Mouse (Mus musculus): ENCODE results near the gene Ide. TPM values are rescaled to one million over a fixed set of nuclear protein-coding genes. Genes with fewer than 3 reads are reported as not detected.

The Ide gene
- polyA plus RNA-seq, 1 experiment: 4.4 TPM

DNA sequence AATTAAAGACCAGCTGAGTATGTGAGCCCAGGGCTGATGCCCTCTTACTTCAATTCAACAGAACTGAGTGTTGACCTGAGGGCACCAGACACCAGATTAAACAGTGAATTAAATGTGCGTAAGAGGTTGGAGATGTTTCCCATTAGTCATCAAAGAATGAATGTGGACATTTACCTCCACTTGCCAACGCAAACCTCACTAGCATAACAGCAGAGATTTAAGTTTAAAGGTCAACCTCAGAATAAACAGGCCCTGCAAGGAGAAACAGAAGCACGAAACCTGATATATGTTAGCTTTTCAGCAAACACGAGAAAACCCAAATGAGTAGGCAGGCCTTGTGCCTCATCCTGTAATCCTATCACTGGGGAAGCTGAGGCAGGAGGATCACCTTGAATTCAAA, 75.3 kb downstream of the Ide start:
- H3K27me3 ChIP-seq (replicated peaks): peaks cover 23% of the 10 kb centered on the region
- peaks cover 6% of the 10 kb centered on the region; the same call in 1 of the 2 replicates for H3K9me3 ChIP-seq

DNA sequence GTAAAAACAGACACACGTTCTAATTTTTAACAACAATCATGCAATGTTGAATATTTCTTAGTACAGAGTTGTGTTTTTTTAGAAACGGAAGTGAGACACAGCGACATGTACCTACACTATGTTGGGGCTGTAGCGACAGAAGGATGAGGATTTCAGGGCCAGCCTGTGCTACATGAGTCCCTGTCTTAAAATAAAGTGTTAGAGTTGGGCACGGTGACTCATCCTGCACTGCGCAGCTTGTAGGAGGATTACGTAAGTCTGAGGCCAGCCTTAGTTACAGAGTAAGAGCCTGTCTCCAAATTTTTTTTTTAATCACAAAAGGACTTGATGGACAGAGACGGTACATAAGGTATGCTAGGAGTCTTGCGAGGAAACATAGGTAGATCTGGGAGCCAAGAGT, 82.3 kb downstream of the Ide start:
- TF ChIP-seq GATA1 (IDR thresholded peaks at IDR 0.05; ENCODE audit: borderline replicate concordance, low read length) (no peak), FLI1 (IDR thresholded peaks at IDR 0.05; ENCODE audit: low read length) (no peak)
- Histone ChIP-seq H3K27me3 (replicated peaks) (peaks cover 25% of the 10 kb centered on the region), H3K36me3 (replicated peaks; ENCODE audit: low read length) (no peaks in the 10 kb centered on the region), H3K4me3 (replicated peaks) (no peak overlapping the region), H3K4me1 (peaks cover 1% of the 10 kb centered on the region; the same call in 1 of the 2 replicates), H3K9me3 (peaks cover 2% of the 10 kb centered on the region; the same call in 1 of the 2 replicates)

More for the DNA sequence above, 75.3 kb downstream of the Ide start:
- TF ChIP-seq GATA1 (IDR thresholded peaks at IDR 0.05; ENCODE audit: borderline replicate concordance, low read length) (no peak), FLI1 (IDR thresholded peaks at IDR 0.05; ENCODE audit: low read length) (no peak)
- H3K36me3 ChIP-seq (replicated peaks; ENCODE audit: low read length): no peaks in the 10 kb centered on the region
- H3K4me3 ChIP-seq (replicated peaks): no peak overlapping the region
- H3K4me1 ChIP-seq: peaks cover 5% of the 10 kb centered on the region; the same call in 1 of the 2 replicates

DNA sequence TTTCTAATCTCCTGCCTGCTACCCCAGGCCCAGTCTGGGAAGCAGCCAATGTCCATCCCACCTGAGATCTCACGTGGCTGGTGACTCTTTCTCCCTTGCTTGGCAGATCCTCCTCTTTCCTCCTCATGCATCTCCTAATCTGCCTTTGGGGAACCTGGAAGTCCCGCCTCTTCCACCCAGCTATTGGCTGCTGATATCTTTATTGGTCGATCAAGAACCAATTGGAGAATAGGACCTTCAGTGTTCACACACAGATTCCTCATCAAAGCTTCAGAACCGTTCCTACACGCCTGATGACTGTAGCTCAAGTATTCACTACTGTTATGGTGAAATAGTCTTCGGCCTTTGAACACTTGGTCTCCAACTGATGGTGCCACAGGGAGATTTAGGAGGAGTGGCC, 85.5 kb downstream of the Ide start:
- Histone ChIP-seq H3K36me3 (replicated peaks; ENCODE audit: low read length) (no peaks in the 10 kb centered on the region), H3K9me3 (no peaks in the 10 kb centered on the region), H3K4me3 (replicated peaks) (no peak overlapping the region), H3K27me3 (replicated peaks) (peaks cover 11% of the 10 kb centered on the region), H3K4me1 (peaks cover 5% of the 10 kb centered on the region; the same call in 1 of the 2 replicates)
- no peak for TF ChIP-seq GATA1 (IDR thresholded peaks at IDR 0.05; ENCODE audit: borderline replicate concordance, low read length)
- TF ChIP-seq FLI1 (IDR thresholded peaks at IDR 0.05; ENCODE audit: low read length): no peak

DNA sequence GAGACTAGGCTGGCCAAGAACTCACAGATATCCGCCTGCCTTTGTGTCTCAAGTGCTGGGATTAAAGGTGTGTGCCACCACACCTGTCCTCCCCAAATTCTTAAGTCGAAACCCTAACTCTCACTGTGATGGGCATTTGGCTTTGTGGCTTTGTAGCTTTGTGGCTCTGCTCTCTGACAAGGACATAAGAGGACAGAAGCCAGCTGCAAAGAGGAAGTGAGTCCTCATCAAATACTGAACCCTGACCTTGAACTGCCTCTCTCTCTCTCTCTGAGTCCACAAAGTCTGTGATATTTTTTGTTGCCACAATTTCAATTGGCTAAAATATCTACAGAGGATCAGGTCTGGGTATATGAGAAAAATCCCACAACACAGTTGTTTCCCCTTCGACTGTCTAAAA, 89.5 kb downstream of the Ide start:
- peaks cover 6% of the 10 kb centered on the region; the same call in 1 of the 2 replicates for H3K9me3 ChIP-seq
- H3K27me3 ChIP-seq (replicated peaks): peaks cover 9% of the 10 kb centered on the region
- peaks cover 12% of the 10 kb centered on the region; the same call in 1 of the 2 replicates for H3K4me1 ChIP-seq
- H3K36me3 ChIP-seq (replicated peaks; ENCODE audit: low read length): no peaks in the 10 kb centered on the region
- TF ChIP-seq FLI1 (IDR thresholded peaks at IDR 0.05; ENCODE audit: low read length) (no peak), GATA1 (IDR thresholded peaks at IDR 0.05; ENCODE audit: borderline replicate concordance, low read length) (no peak)
- no peak overlapping the region for H3K4me3 ChIP-seq (replicated peaks)

DNA sequence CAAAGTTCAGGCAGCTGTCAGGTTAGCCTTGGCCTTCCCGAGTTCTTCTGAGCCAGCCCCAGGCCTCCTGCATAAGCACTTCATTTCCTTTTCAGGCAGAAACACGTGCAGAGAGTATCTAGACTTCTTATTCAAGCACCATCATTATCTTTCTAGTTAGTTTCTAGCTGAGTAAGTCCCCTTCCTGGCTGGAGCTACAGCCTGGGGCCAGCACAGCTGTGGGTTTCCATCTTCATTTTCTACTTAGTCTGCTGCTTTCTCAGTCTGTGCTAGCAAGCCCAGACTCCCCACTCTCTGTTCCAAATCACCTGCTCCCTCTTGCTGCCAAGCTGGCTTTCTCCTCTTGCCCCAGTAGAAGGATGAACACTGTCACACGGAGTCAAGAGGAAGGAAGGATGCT, 90.8 kb downstream of the Ide start:
- TF ChIP-seq FLI1 (IDR thresholded peaks at IDR 0.05; ENCODE audit: low read length): no peak
- H3K4me1 ChIP-seq: peaks cover 12% of the 10 kb centered on the region; the same call in 1 of the 2 replicates
- no peak overlapping the region for H3K4me3 ChIP-seq (replicated peaks)
- H3K27me3 ChIP-seq (replicated peaks): peaks cover 7% of the 10 kb centered on the region
- peaks cover 6% of the 10 kb centered on the region; the same call in 1 of the 2 replicates for H3K9me3 ChIP-seq
- H3K36me3 ChIP-seq (replicated peaks; ENCODE audit: low read length): no peaks in the 10 kb centered on the region

DNA sequence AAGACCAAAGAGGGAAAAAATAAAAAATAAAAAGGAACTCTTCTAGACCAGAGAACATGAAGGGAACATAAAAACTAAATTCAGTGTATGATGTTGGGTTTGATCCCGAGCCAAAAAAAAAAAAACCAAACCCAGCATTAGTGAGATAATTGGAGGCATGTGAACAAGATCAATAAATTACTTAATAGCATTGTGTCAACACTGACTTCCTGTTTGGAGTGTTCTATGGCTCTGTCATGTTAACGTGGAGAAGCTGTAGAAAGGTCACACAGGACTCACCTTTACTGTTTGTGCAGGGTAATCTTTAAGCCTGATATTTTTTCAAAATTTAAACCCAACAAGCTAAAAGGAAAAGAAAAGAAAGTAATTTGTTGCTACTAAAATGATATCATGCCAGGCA, 94.9 kb downstream of the Ide start:
- Histone ChIP-seq H3K4me3 (replicated peaks) (no peak overlapping the region), H3K9me3 (peaks cover 6% of the 10 kb centered on the region; the same call in 1 of the 2 replicates), H3K4me1 (peaks cover 21% of the 10 kb centered on the region), H3K36me3 (replicated peaks; ENCODE audit: low read length) (no peaks in the 10 kb centered on the region), H3K27me3 (replicated peaks) (peaks cover 12% of the 10 kb centered on the region)
- TF ChIP-seq FLI1 (IDR thresholded peaks at IDR 0.05; ENCODE audit: low read length) (no peak), GATA1 (IDR thresholded peaks at IDR 0.05; ENCODE audit: borderline replicate concordance, low read length) (no peak)

DNA sequence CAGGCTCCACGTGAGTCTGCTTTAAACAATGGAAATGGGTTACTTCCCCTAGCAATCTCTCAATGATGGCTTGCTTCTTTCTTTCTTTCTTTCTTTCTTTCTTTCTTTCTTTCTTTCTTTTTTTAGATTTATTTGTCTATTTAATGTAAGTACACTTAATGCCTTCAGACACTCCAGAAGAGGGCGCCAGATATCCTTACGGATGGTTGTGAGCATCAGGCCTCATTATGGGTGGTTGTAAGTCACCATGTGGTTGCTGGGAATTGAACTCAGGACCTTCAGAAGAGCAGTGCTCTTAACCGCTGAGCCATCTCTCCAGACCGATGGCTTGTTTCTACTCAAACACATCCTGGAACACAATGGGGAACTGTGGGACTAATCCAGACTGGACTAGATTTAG, 96.5 kb downstream of the Ide start:
- H3K4me1 ChIP-seq: peaks cover 20% of the 10 kb centered on the region
- TF ChIP-seq FLI1 (IDR thresholded peaks at IDR 0.05; ENCODE audit: low read length): no peak
- TF ChIP-seq GATA1 (IDR thresholded peaks at IDR 0.05; ENCODE audit: borderline replicate concordance, low read length): no peak
- H3K27me3 ChIP-seq (replicated peaks): peaks cover 15% of the 10 kb centered on the region
- peaks cover 6% of the 10 kb centered on the region; the same call in 1 of the 2 replicates for H3K9me3 ChIP-seq
- no peak overlapping the region for H3K4me3 ChIP-seq (replicated peaks)
- H3K36me3 ChIP-seq (replicated peaks; ENCODE audit: low read length): no peaks in the 10 kb centered on the region

DNA sequence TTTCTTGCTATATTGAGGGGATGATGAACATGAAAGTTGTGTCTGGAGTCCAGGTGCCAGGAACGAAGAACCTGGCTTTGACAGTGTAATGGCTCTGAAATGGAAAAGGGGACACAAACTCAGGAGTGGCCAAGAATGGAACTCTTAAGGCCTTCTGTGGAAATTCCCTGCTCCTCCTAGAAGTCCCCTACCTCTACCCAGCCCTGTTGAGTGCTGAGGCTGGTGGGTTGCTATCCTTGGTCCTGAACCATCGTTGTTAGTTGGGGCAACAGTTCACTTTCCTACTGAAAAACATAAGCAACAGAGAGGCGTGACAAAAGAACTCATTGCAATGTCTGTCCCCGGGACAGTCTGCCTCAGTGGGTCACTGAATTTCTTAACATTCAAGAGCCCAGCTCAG, 98.6 kb downstream of the Ide start:
- H3K36me3 ChIP-seq (replicated peaks; ENCODE audit: low read length): no peaks in the 10 kb centered on the region
- TF ChIP-seq GATA1 (IDR thresholded peaks at IDR 0.05; ENCODE audit: borderline replicate concordance, low read length) (no peak), FLI1 (IDR thresholded peaks at IDR 0.05; ENCODE audit: low read length) (no peak)
- H3K27me3 ChIP-seq (replicated peaks): peaks cover 34% of the 10 kb centered on the region
- peaks cover 5% of the 10 kb centered on the region for H3K9me3 ChIP-seq
- no peak overlapping the region for H3K4me3 ChIP-seq (replicated peaks)
- H3K4me1 ChIP-seq: peaks cover 22% of the 10 kb centered on the region

DNA sequence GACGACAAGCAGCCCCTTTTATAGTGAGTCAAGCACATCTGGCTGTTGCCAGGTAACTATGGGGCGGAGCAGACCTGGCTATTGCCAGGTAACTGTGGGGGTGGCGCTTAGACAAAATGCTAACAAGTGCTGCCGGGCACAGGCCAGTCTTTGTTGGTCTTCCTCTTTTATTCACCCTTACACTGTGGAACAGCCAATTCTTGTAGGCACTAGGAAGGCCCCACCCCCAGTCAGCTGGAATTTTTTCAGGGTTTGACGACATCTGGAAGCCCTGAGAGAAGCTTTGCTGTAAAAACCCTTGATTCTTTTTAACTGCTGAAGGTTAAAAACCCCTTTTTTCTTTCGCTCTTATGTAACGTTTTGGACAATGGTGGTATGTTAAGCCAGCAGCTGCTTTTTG, 99.0 kb downstream of the Ide start:
- H3K36me3 ChIP-seq (replicated peaks; ENCODE audit: low read length): no peaks in the 10 kb centered on the region
- H3K9me3 ChIP-seq: peaks cover 9% of the 10 kb centered on the region
- TF ChIP-seq GATA1 (IDR thresholded peaks at IDR 0.05; ENCODE audit: borderline replicate concordance, low read length) (no peak), FLI1 (IDR thresholded peaks at IDR 0.05; ENCODE audit: low read length) (no peak)
- H3K27me3 ChIP-seq (replicated peaks): peaks cover 38% of the 10 kb centered on the region
- peaks cover 27% of the 10 kb centered on the region for H3K4me1 ChIP-seq
- peak overlapping the region; percentile 33 for H3K4me3 ChIP-seq (replicated peaks)

DNA sequence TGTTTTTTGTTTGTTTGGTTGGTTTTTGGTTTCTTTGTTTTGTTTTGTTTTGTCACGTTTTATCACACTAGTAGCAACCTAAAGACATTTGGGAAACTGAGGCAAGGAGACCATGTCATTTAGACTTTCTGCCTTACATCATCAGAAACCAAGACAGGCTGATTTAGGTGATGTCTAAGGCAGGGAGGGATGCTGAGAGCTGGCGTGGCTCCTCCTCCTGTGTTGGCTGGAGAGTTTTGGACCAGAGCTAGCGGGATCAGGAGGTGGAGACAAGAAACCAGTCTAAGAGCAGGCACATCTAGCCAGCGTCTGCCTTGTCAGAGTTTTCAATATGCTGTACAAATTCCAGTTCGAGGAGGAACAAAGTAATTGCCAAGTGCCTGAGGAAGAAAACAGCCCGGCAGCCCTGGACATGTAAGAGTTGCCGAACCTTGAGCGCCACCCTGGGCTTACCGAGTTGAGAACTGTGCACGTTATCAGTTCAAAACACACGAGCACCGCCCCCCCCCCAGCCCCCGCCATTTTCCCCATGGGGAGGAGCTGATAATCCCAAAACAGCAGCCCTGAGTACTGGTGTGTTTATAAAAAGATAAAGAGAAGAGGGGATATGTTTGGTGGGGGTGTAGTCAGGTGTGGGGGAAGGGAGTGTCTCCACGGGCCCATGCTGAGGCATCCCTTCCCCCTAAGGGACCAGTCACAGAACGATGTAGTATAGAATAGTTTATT, 99.8 kb downstream of the Ide start:
- Histone ChIP-seq H3K36me3 (replicated peaks; ENCODE audit: low read length) (no peaks in the 10 kb centered on the region), H3K9me3 (peaks cover 9% of the 10 kb centered on the region), H3K27me3 (replicated peaks) (peaks cover 41% of the 10 kb centered on the region), H3K4me1 (peaks cover 30% of the 10 kb centered on the region), H3K4me3 (replicated peaks) (peak overlapping the region; percentile 73)
- TF ChIP-seq FLI1 (IDR thresholded peaks at IDR 0.05; ENCODE audit: low read length) (no peak), GATA1 (IDR thresholded peaks at IDR 0.05; ENCODE audit: borderline replicate concordance, low read length) (no peak)
